Mouse (Mus musculus) liver, postnatal 0 days (tissue): ENCODE measurements around the gene Trp53i11. TPM values are rescaled to one million over a fixed set of nuclear protein-coding genes. Genes with fewer than 3 reads are reported as not detected.
A peak's percentile ranks its signal among the peaks of the same experiment; 100 is the strongest.

Experiments used
- ATAC-seq: fragments of 200-750 bp; cut with Nextera tagmentation; 2 replicates; pipeline ENCODE4 v1.8.0; 2017; ENCODE audit warnings: mild to moderate bottlenecking, moderate library complexity
- DNase-seq: peaks from one replicate; pipeline ENCODE4 v3.0.0-alpha.2; 2016
- H3K27ac ChIP-seq: fragments of 300-500 bp; sonication (generic); 2 replicates; pipeline ENCODE4 v1.5.1; 2014; ENCODE audit warnings: antibody characterized with exemption, moderate library complexity, mild to moderate bottlenecking, low read depth
- H3K27me3 ChIP-seq: fragments of 300-500 bp; sonication (generic); 2 replicates; pipeline ENCODE4 v1.6.1; 2014; ENCODE audit warnings: low read length, control low read depth, mixed read lengths; ENCODE audit not compliant: insufficient read depth
- H3K36me3 ChIP-seq: fragments of 300-500 bp; sonication (generic); replicated peaks from 2 replicates; pipeline ENCODE4 v1.6.1; 2014; ENCODE audit warnings: mild to moderate bottlenecking, control low read depth, low read length, moderate library complexity, mixed read lengths; ENCODE audit not compliant: insufficient read depth
- H3K4me1 ChIP-seq: fragments of 300-500 bp; sonication (generic); 2 replicates; pipeline ENCODE4 v1.6.1; 2014; ENCODE audit warnings: antibody characterized with exemption, mild to moderate bottlenecking, control low read depth; ENCODE audit not compliant: insufficient read depth
- H3K4me2 ChIP-seq: fragments of 300-500 bp; sonication (generic); 2 replicates; pipeline ENCODE4 v1.6.1; 2014; ENCODE audit warnings: low read depth, mild to moderate bottlenecking, low read length, moderate library complexity, mixed read lengths
- H3K4me3 ChIP-seq: fragments of 300-500 bp; sonication (generic); 2 replicates; pipeline ENCODE4 v1.5.1; 2014; ENCODE audit warnings: low read depth, low read length
- H3K9ac ChIP-seq: fragments of 300-500 bp; sonication (generic); replicated peaks from 2 replicates; pipeline ENCODE4 v1.6.1; 2014; ENCODE audit warnings: mild to moderate bottlenecking, moderate library complexity
- H3K9me3 ChIP-seq: fragments of 300-500 bp; sonication (generic); 2 replicates; pipeline ENCODE4 v1.6.1; 2016; ENCODE audit warnings: mild to moderate bottlenecking, control low read depth, low read length, mixed read lengths
- CTCF ChIP-seq: sonication (generic); IDR thresholded peaks from 2 replicates; pipeline ENCODE4 v1.5.1; 2016; ENCODE audit warnings: antibody characterized with exemption, low read depth
- EP300 ChIP-seq: IDR thresholded peaks from 2 replicates; pipeline ENCODE4 v1.6.1; 2016; ENCODE audit warnings: antibody characterized with exemption, low read depth, mild to moderate bottlenecking
- WGBS: fragments of 180-500 bp; shearing (Covaris S2); extraction: QIAGEN DNeasy Blood & Tissue Kit; methylation state at CpG from one replicate; pipeline ENCODE4 v1.1.7; 2014; ENCODE audit not compliant: insufficient replicate concordance; 5-methylcytosine and 5-hydroxymethylcytosine counted together
- polyA plus RNA-seq: library from polyadenylated mRNA; unstranded; fragments of >200 nt; fragmentation: Nextera tagmentation; extraction: Ambion mirVana; gene quantifications from 2 replicates; pipeline ENCODE4 v1.2.1, GENCODE M21; 2015

Gene Trp53i11
- polyA plus RNA-seq, 1 experiment from 2014 or later: 4.0 TPM

DNA sequence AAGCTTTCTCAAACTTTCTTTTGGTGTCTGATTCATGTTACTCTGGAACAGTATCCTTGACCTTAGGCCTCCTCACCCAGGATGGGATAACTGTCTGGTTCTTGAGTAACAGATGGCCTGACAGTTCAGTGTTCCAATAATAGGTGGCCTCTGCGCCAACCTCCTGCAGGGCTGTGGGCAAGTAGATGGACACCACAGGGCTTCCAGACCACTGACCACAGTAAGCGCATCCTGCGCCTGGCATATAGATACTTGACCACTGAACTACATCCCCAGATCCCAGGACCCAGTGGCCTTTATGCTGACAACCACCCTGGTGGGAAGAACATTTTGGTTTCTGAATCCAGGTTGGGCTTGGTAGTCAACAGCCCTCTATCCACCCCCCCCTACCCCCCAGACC lies 32.2 kb downstream of the Trp53i11 start:
- no peak for TF ChIP-seq CTCF
- TF ChIP-seq EP300: no peak
- Histone ChIP-seq H3K9me3 (no peaks in the 10 kb centered on the region), H3K4me1 (no peaks in the 10 kb centered on the region), H3K27ac (no peak overlapping the region), H3K36me3 (no peaks in the 10 kb centered on the region), H3K4me2 (no peak overlapping the region), H3K27me3 (no peaks in the 10 kb centered on the region), H3K9ac (no peak overlapping the region), H3K4me3 (no peak overlapping the region)
- DNase-seq (no peak), ATAC-seq (no peak)
- 92% methylated on average over 3 of the region's 3 CpGs for WGBS

GRCm38 (mm10) chr2:93220447-93220846 lies 33.1 kb downstream of the Trp53i11 start:
- Histone ChIP-seq H3K4me2 (no peak overlapping the region), H3K27ac (no peak overlapping the region), H3K4me3 (no peak overlapping the region), H3K27me3 (no peaks in the 10 kb centered on the region), H3K4me1 (no peaks in the 10 kb centered on the region), H3K36me3 (no peaks in the 10 kb centered on the region), H3K9ac (no peak overlapping the region), H3K9me3 (no peaks in the 10 kb centered on the region)
- 65% methylated on average over 5 of the region's 5 CpGs for WGBS
- TF ChIP-seq CTCF: 0 out of 2 replicates have a peak, but pooled peaks have one; percentile 10
- no peak for TF ChIP-seq EP300
- ATAC-seq (no peak), DNase-seq (no peak)

GRCm38 (mm10) chr2:93223463-93223862 lies 36.1 kb downstream of the Trp53i11 start:
- no peaks in the 10 kb centered on the region for H3K9me3 ChIP-seq
- DNase-seq (no peak), ATAC-seq (no peak)

DNA sequence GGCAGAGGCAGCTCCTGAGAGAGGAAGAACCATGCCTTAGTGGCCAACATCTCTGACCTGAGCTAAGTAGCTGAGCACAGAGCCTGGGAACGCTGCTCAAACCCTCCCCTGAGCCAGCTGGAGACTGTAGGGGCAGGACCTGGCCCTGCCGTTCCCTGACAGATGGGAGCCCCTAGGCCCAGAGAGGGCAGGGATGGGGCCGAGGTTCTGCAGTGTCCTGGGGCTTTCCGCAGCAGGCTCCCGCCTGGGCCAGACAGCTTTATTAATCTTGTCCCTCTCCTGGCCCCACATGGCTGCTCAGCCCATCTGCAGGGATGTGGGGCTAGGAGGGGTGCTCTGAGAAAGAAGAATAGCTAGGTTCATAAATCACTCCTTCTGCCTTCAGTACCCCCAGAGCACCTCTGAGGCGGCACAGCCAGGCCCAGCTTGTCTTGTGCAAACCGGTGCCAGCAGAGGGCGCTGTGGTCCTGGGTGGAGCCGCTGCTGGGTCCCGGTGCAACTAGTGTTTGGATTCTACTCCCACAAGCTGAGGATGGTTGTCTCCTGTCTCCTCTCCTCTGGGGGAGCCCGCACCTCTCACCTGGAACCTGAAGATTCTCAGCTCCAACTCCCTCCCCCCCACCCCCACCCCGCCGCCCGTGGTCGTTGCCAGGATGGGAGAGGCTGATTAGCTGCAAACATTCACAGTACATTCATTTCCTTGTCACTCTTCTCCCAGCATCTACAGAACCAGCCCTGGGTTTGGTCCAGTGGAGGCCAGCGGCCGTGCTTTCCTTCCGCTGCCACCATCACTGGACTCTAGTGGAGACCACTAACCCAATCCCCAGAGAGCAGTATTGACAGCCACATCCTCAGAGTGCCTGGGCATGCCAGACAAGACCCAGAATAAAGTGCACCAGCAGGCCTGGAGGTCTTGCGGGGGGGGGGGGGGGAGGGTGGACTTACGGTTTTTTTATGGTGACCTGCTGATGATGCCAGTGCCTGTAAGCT lies 39.6 kb downstream of the Trp53i11 start:
- Histone ChIP-seq H3K4me2 (no peak overlapping the region), H3K9ac (no peak overlapping the region), H3K4me3 (no peak overlapping the region), H3K9me3 (no peaks in the 10 kb centered on the region), H3K27ac (no peak overlapping the region), H3K27me3 (no peaks in the 10 kb centered on the region), H3K4me1 (no peaks in the 10 kb centered on the region), H3K36me3 (no peaks in the 10 kb centered on the region)
- peak; percentile 84 for DNase-seq
- WGBS: 32% methylated on average over 20 of the region's 20 CpGs
- TF ChIP-seq CTCF (peak; percentile 81), EP300 (no peak)
- ATAC-seq: no peak; the same call in 1 of the 2 replicates

More at GRCm38 (mm10) chr2:93223463-93223862, 36.1 kb downstream of the Trp53i11 start:
- 60% methylated on average over 6 of the region's 6 CpGs for WGBS
- Histone ChIP-seq H3K4me2 (no peak overlapping the region), H3K9ac (no peak overlapping the region), H3K36me3 (no peaks in the 10 kb centered on the region), H3K4me3 (no peak overlapping the region), H3K4me1 (no peaks in the 10 kb centered on the region), H3K27ac (no peak overlapping the region), H3K27me3 (no peaks in the 10 kb centered on the region)
- TF ChIP-seq EP300 (no peak), CTCF (no peak)

DNA sequence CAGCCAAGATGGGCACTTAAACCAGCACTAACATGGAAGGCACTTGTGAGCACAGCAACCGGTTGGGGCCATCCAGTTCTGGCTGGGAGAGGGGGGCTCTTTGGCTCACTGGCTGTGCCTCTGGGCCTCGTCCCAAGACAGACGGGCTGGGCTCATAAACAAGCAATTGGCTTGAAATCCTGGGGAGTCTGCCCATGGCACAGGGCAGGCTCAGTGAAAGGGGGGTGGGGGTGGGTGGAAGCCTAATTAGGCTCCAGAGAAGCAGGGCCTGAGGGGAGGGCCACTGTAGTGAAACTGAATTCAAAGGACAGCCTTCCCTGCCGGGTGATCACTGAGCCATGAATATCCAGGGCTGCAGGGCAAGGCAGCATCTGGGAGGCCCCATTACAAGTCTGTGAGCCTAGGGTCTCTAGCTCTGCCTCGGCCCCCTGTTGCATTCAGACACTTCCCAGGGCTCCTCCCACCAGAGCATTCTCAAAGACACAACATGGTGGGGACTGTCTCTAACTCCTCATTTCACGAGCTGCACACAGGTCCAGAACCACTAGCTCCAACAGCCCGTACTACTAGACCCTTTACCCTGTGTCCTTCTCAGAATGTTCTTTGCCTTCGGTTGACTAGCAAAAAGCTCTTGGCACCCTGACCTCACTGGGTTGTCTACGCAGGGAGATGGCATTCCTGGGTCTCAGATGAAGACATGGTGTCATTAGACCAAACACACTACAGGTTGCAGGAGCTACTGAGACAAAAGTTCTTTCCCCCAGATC lies 40.5 kb downstream of the Trp53i11 start:
- no peak overlapping the region for H3K9ac ChIP-seq
- H3K4me3 ChIP-seq: no peak overlapping the region
- no peak overlapping the region for H3K4me2 ChIP-seq
- no peaks in the 10 kb centered on the region for H3K4me1 ChIP-seq
- no peak for ATAC-seq
- TF ChIP-seq EP300 (no peak), CTCF (no peak)
- DNase-seq: no peak
- no peak overlapping the region for H3K27ac ChIP-seq
- no peaks in the 10 kb centered on the region for H3K36me3 ChIP-seq
- 70% methylated on average over 9 of the region's 9 CpGs for WGBS
- no peaks in the 10 kb centered on the region for H3K9me3 ChIP-seq
- no peaks in the 10 kb centered on the region for H3K27me3 ChIP-seq

- Histone ChIP-seq H3K27me3 (no peaks in the 10 kb centered on the region), H3K4me1 (no peaks in the 10 kb centered on the region), H3K9me3 (no peaks in the 10 kb centered on the region), H3K9ac (no peak overlapping the region), H3K4me3 (no peak overlapping the region), H3K4me2 (no peak overlapping the region), H3K36me3 (no peaks in the 10 kb centered on the region), H3K27ac (no peak overlapping the region)
- ATAC-seq (no peak), DNase-seq (no peak)
- TF ChIP-seq EP300: no peak
- WGBS: 64% methylated on average over 5 of the region's 5 CpGs
Observed at GRCm38 (mm10) chr2:93228480-93228824, 41.1 kb downstream of the Trp53i11 start.
